Mouse (Mus musculus) embryo, embryonic 10.5 days (tissue): ENCODE data around the gene Sim2.
A peak's percentile ranks its signal among the peaks of the same experiment; 100 is the strongest.

Source experiments
- DNase-seq: peaks from one replicate; pipeline ENCODE4 v3.0.0-alpha.2; 2015; ENCODE audit warnings: low spot score

Sim2 gene

GRCm38 (mm10) chr16:94078318-94079074 lies 6.2 kb upstream of the Sim2 start:
- DNase-seq = peak; percentile 67

DNA sequence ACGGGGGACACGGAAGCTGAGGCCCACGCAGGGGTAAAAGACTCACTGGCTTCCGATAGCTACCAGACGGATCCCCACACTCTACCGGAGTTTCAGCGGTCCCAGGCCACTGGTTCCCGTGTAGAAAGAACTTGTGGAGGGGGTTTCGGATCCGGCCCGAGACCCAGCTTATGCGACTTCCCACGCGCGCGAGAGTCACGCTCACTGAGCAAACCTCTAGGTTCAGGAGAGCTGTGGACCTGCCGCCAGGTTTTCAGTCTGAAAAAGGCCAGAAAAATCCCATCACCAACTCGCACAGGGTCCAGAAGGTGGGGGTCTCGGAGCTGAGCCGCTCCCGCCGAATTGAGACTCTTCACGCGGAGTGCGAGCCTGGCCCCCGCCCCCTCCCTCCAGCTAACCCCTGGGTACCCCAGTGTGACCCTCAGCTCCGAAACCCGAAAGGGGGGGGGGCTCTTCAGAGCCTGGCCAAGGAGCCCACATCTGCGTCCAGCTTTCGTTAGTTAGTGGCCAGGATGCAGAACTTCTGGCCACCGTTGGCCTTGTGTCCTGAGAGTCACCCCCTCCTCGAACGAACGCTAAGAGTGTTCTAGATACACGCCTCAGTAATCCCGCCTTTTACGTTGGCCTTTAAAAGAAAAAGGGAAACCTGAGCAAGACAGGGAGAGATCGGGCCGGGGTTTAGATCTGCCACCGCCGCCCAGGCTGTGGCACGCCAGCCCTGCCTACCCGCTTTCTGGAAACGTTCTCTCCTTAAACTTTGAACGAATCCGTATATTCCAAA lies 5.5 kb upstream of the Sim2 start:
- peak; percentile 66 for DNase-seq

GRCm38 (mm10) chr16:94079856-94080555 lies 4.7 kb upstream of the Sim2 start:
- DNase-seq = peak; percentile 42

DNA sequence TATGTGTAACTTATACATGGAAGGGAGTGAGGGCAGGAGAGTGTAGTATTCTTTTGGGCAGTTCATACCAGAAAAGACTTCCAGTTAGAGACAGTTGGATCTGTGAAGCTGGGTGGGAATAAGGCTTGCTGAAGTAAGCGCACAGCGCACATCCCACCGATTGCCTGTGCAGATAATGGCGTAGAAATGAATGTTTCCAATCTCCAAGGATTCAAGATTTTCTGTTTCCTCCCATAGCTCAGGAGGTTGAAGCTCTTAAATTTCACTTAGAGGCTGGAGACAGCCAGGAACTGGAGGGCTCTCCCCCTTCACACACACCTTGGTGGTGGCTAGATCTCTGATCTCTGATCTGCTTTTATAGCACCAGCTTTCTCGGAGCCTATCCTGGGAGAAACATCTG lies 3.1 kb upstream of the Sim2 start:
- no peak for DNase-seq

GRCm38 (mm10) chr16:94081996-94082708 lies 2.6 kb upstream of the Sim2 start:
- no peak for DNase-seq

- DNase-seq = peak; percentile 50
Observed at GRCm38 (mm10) chr16:94082960-94083847, 1.5 kb upstream of the Sim2 start.

DNA sequence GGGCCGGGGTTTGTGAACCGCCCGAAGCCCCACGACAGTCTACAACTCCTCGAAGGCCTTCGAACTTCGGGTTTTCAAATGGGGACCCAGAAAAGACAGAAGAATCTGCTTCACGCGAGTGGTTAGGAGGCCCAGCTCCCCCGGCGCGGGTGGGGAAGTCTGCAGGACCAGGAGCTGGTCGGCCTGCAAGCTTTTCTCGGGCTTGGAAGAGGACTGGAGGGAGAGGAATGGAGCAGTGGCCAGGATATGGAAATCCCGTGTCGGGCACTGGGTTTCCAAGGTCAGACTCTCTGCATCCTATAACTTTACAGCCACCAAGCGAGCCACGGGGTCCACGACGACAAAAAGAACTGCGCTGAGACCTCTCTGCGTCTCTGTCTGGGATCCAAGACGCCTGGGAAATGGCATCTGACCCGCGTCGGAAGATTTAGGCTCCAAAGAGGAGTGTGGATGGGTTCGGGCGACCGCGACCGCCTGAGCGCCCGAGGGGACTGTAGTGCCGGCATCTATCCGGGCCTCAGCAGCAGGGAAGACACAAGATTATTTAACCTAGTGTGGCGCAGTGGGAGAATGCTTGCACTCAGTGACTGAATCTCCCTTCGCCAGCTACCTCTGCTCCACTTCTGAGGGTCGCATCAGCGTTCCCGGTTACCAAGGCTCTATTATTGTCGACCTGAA lies 744 bp upstream of the Sim2 start:
- peak; percentile 62 for DNase-seq

DNA sequence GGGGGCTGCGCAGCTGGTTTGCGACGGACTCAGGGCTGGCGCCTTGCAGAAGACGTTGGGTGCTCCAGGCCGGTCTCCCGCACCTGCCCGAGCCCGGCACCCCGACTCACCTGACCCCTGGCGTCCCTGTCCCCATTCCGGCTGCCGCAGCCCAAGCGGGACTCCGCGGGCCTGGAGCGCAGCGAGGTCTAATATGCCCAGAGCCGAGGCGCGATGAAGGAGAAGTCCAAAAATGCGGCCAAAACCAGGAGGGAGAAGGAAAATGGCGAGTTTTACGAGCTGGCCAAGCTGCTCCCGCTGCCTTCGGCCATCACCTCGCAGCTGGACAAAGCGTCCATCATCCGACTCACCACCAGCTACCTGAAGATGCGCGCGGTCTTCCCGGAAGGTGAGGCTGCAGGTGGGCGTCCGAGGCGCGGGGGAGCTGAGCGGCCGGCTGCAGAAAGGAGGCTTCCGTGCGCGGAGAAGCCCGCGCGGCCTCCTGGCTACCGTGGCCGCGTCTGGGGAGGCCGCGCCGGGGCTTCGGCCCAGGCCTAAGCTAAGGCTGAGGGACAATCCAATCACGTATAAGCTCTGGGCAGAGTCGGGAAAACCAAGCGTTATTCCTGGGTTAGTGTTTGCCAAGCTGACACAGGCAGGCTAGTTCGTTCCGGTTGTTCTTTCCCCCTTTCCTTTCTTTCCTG lies 1.0 kb downstream of the Sim2 start:
- DNase-seq = peak; percentile 63

DNA sequence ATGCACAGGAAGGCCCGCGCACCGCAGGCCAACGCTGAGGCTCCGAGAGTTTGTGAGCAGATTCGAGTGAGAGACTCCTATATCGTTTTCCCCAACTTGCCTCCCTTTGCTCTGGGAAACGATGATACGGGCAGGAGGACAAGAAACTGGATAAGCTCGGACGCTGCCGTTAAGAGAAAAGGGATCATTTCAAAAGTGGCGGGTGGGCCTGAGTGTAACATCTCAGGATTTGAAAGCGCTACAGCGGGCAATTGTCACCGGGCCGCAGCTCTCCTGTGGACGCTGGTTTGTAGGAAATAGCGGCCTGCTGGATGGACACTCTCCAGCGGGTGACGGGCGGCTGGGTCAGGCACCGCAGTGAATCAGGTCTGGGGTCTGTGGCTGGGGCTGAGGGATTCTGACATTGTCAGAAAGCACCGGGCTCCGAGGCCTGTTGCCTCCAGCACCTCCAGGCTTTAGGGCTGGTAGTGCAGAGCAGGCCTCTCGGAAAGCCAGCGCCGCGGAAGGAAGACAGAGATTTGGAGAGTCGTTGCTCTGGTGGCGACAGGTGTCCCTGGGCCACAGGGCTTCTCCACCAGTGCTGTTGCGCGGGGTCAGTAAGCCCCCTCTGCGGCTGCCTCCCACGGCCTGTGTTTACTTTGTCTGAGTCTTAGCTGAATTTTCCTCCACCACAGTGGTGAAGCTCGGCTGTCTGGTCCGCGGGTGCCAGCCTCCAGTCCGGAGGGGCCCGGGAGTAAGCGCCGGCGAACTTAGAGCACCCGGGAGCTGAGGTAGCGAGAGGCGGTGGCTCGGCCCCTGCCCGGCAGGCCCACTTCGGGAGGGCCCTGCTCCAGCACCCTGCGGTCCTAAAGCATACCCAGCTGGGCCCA lies 2.2 kb downstream of the Sim2 start:
- peak; percentile 66 for DNase-seq

DNA sequence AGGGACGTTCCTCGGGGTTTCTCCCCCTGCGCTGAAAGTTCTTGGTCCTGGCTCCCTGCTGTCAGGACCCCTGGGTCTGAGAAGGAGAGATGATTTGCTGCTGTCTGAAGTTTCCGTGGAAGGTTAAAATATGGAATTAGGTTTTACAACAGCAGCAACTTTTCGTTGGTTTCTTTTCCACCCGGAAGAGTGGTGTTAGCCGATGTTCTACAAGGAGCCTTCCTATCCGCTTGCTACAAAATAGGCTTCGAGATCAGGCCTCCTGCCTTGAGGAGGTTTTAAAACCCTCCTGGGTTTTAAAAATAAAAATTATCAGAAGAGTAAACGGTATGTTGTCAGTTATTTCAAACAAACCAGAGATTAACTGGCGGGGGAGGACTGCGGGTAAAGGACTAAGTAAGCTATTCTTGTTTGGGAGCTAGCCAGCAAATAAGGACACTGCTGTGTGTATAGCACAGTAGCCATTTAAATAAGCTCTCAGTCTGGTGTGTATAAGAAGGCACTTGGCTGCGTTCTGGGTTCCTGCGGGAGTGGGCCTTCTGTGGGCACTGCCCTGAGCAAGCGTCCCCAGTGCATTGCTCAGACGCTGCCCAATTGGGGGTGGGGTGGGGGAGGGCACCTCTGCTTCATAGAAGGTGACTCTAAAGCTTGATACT lies 3.0 kb downstream of the Sim2 start:
- DNase-seq = peak; percentile 42

DNA sequence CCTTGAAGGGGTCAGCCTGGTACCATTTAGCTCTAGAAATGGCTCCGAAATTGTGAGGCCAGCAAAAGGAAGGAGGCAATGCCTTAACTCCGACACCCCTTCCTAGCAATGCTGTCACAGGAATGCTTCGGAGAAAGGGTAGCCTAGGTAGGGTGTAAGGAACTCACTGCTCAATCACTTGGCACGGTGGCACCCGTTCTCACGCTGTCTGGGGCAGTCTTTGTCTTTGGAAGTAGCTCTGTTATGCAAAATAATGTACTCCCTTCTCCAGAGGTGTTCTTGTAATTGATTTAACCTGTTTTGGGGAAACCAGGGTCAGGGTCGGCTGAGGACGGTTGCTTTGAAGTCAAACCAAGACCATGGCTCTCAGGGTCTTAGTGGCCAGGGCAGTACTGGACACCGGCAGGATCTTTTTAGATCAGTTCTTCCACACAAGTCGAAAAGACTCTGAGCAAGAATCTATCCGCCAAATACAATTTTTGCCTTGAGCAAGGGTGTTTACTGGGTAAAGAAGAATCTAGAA lies 3.6 kb downstream of the Sim2 start:
- DNase-seq = no peak

GRCm38 (mm10) chr16:94088819-94089692 lies 4.3 kb downstream of the Sim2 start:
- peak; percentile 45 for DNase-seq

- DNase-seq = peak; percentile 48
Observed at GRCm38 (mm10) chr16:94092511-94093150, 7.9 kb downstream of the Sim2 start.

- DNase-seq = peak; percentile 40
Observed at GRCm38 (mm10) chr16:94093151-94093863, 8.6 kb downstream of the Sim2 start.

DNA sequence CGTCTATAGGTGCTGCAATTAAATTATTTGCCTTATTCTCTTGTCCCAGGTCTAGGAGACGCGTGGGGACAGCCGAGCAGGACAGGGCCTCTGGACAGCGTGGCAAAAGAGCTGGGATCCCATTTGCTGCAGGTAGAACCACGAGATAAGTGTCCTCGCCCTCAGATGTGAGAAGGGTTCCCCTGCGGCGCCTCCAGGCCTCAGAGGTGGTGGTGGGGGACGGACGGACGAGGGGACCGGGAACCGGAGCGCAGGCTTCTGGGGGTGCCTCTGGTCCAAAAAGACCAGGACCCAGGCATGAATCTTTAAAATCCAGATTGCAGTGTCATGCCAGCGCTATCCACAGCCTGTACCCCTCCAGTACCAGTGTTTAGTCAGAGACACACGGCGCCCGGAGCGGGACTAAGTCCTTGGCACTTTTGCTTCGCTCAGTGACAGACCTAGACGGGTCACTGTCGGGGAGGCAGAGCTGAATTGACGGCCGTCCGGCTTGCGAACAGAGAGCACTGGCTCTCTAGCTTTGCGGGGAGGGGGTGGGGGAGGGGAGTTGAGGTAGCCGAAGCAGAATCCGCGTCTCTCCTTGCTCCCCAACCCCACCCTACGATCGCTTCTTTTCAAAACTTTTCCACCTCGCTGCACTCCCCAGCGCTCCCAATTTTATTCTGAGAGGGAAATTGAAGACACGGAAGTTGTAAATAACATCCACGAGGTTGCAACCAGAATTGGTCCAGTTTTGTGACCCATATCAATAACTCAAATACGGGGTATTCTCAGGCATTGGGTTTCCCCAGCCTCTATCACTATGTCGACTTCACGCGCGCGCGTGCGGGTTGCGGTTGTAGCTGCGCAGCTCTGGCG lies 9.7 kb downstream of the Sim2 start:
- DNase-seq = peak; percentile 61
